Mouse (Mus musculus): Measurements from ENCODE around the gene Tial1. TPM values are rescaled to one million over a fixed set of nuclear protein-coding genes. Genes with fewer than 3 reads are reported as not detected.

Gene Tial1
- polyA plus RNA-seq, 1 experiment from 2014 or later = 32.2 TPM

DNA sequence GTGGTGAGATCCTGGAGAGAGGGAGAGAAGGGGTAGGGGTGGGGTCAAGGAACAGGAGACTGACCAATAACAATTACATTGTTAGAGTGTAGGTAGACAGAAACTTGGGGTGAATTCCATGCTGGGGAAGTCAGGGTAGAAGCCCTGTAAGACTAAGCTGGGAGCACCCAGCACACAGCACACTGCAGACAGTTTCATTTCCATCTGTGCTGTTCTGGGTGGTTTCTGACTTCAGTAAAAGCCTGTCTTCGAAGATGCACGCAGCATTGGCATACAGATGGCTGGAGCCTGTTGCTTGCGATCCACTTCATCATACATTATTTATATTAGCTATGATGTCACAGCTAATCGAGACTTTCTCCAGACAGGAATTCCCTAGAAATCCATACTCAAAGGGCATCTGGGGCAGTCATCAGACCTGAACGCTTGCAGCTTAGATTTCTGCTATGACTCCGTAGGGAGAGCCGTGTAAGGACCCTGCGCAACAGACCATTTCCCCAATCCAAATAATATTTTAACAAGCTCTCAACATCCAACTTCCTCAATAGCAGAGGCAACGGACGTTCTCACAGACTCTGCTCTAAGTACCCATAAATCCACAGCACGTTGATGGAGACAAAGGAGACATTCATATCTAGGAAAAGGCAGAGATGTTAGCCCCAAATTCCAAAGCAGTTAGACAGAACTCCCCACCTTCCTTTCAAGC is 50.7 kb downstream of the Tial1 start:
- Histone ChIP-seq H3K27ac (ENCODE audit: low read depth, low read length) (no peak overlapping the region), H3K4me1 (ENCODE audit: control insufficient read depth, insufficient read depth, low read length) (no peaks in the 10 kb centered on the region), H3K9ac (ENCODE audit: low read length) (no peak overlapping the region), H3K4me3 (ENCODE audit: low read depth, low read length) (no peak overlapping the region), H3K36me3 (ENCODE audit: control insufficient read depth, insufficient read depth, low read length) (no peaks in the 10 kb centered on the region), H3K4me2 (ENCODE audit: low read depth) (no peak overlapping the region), H3K27me3 (ENCODE audit: control insufficient read depth, insufficient read depth, low read length) (peaks cover 4% of the 10 kb centered on the region), H3K9me3 (ENCODE audit: control insufficient read depth, low read length) (no peaks in the 10 kb centered on the region)
- ATAC-seq (ENCODE audit: insufficient read depth, low FRiP score, low TSS enrichment) (no peak), DNase-seq (ENCODE audit: low spot score) (no peak)
- WGBS = 73% methylated on average over 11 of the region's 11 CpGs

DNA sequence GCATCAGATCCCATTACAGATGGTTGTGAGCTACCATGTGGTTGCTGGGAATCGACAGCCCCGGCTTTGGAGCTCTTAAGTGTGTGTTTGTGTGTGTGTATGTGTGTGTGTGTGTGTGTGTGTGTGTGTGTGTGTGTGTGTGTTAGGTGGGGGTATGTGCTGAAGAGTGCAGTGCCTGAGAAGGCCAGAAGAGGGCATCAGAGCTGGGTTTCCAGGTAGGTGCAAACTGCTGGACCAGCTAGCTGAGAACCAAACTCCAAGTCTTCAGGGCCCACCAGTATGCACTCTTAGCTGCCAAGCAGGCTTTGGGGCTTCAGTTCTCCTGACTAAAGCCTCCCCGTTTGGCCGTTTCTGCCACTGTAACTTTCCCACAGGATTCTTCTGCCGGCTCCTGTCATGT is 53.3 kb downstream of the Tial1 start:
- Histone ChIP-seq H3K36me3 (ENCODE audit: control insufficient read depth, insufficient read depth, low read length) (no peaks in the 10 kb centered on the region), H3K4me3 (ENCODE audit: low read depth, low read length) (no peak overlapping the region), H3K27me3 (ENCODE audit: control insufficient read depth, insufficient read depth, low read length) (no peaks in the 10 kb centered on the region), H3K27ac (ENCODE audit: low read depth, low read length) (no peak overlapping the region), H3K9me3 (ENCODE audit: control insufficient read depth, low read length) (no peaks in the 10 kb centered on the region), H3K4me1 (ENCODE audit: control insufficient read depth, insufficient read depth, low read length) (no peaks in the 10 kb centered on the region), H3K4me2 (ENCODE audit: low read depth) (no peak overlapping the region), H3K9ac (ENCODE audit: low read length) (no peak overlapping the region)
- ATAC-seq (ENCODE audit: insufficient read depth, low FRiP score, low TSS enrichment) (no peak), DNase-seq (ENCODE audit: low spot score) (no peak)
- 92% methylated on average over 5 of the region's 5 CpGs for WGBS

DNA sequence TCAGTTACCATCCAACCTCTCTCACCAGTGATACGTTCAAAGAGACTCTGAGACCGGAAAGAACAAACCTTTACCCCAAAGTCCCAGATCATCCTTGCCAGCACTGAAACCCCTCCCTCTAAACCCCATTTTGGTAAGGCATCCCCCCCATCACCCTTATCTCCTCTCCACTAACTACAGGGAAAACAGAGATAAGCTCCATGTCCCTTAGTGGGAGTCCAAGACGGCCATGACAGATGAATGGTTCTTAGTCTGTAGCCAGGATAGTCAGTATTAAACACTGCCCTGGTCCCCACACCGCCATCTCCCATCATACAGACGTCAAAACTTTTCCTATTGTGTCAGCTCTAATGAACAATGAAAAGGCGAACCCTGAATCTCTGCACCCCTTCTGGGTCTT is 57.5 kb downstream of the Tial1 start:
- Histone ChIP-seq H3K4me3 (ENCODE audit: low read depth, low read length) (no peak overlapping the region), H3K9me3 (ENCODE audit: control insufficient read depth, low read length) (no peaks in the 10 kb centered on the region), H3K4me1 (ENCODE audit: control insufficient read depth, insufficient read depth, low read length) (no peaks in the 10 kb centered on the region), H3K36me3 (ENCODE audit: control insufficient read depth, insufficient read depth, low read length) (no peaks in the 10 kb centered on the region), H3K9ac (ENCODE audit: low read length) (no peak overlapping the region), H3K27me3 (ENCODE audit: control insufficient read depth, insufficient read depth, low read length) (no peaks in the 10 kb centered on the region), H3K4me2 (ENCODE audit: low read depth) (no peak overlapping the region), H3K27ac (ENCODE audit: low read depth, low read length) (no peak overlapping the region)
- ATAC-seq (ENCODE audit: insufficient read depth, low FRiP score, low TSS enrichment) (no peak), DNase-seq (ENCODE audit: low spot score) (no peak)
- 92% methylated on average over 6 of the region's 6 CpGs for WGBS

DNA sequence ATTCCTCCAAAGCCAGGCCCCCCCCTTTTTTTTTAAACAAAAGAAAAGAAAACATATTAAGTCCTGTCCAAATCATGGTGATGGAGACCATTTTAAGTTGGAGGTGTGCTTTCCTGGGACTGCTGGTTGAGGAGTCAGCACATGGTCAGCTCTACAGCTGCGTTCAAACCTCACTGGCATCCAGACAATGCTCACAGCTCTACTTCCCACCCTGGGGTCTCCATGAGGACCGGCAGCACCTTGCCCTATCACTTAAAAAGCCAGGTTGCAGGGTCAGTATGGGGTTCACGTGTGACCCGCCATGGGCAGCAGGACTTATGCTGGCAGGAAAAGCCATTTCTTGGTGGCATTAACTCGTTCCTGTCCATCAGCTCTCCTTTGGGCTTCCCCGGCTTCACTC is 57.9 kb downstream of the Tial1 start:
- H3K4me3 ChIP-seq (ENCODE audit: low read depth, low read length) = no peak overlapping the region
- WGBS = 87% methylated on average over 6 of the region's 6 CpGs
- H3K9me3 ChIP-seq (ENCODE audit: control insufficient read depth, low read length) = no peaks in the 10 kb centered on the region
- H3K4me2 ChIP-seq (ENCODE audit: low read depth) = no peak overlapping the region
- no peaks in the 10 kb centered on the region for H3K4me1 ChIP-seq (ENCODE audit: control insufficient read depth, insufficient read depth, low read length)
- H3K36me3 ChIP-seq (ENCODE audit: control insufficient read depth, insufficient read depth, low read length) = no peaks in the 10 kb centered on the region
- H3K9ac ChIP-seq (ENCODE audit: low read length) = no peak overlapping the region
- no peak for DNase-seq (ENCODE audit: low spot score)
- ATAC-seq (ENCODE audit: insufficient read depth, low FRiP score, low TSS enrichment) = no peak
- H3K27ac ChIP-seq (ENCODE audit: low read depth, low read length) = no peak overlapping the region
- H3K27me3 ChIP-seq (ENCODE audit: control insufficient read depth, insufficient read depth, low read length) = no peaks in the 10 kb centered on the region

DNA sequence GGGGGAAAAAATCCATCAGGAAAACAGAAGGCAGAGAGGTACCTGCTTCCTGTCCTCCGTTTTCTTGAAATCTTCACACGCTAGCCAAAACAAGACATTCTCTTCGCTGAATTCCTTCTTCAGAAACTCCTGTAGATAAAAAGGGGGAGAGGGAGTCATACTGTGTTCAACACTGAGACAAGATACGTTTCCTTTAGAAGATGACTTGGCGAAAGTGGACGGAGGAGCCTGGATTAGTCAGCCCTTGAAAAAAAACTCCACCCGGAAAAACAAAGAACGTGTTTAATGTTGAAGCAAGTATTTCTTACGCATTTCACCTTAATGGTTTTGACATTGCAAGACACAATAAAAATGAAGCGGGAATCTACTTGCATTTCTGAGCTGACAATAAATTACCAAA is 58.4 kb downstream of the Tial1 start:
- ATAC-seq (ENCODE audit: insufficient read depth, low FRiP score, low TSS enrichment) (no peak), DNase-seq (ENCODE audit: low spot score) (no peak)
- no peak overlapping the region for H3K9ac ChIP-seq (ENCODE audit: low read length)
- H3K27me3 ChIP-seq (ENCODE audit: control insufficient read depth, insufficient read depth, low read length) = no peaks in the 10 kb centered on the region
- WGBS = 83% methylated on average over 10 of the region's 10 CpGs
- H3K4me1 ChIP-seq (ENCODE audit: control insufficient read depth, insufficient read depth, low read length) = no peaks in the 10 kb centered on the region
- no peak overlapping the region for H3K4me2 ChIP-seq (ENCODE audit: low read depth)
- H3K36me3 ChIP-seq (ENCODE audit: control insufficient read depth, insufficient read depth, low read length) = no peaks in the 10 kb centered on the region
- H3K4me3 ChIP-seq (ENCODE audit: low read depth, low read length) = no peak overlapping the region
- no peaks in the 10 kb centered on the region for H3K9me3 ChIP-seq (ENCODE audit: control insufficient read depth, low read length)
- H3K27ac ChIP-seq (ENCODE audit: low read depth, low read length) = no peak overlapping the region

DNA sequence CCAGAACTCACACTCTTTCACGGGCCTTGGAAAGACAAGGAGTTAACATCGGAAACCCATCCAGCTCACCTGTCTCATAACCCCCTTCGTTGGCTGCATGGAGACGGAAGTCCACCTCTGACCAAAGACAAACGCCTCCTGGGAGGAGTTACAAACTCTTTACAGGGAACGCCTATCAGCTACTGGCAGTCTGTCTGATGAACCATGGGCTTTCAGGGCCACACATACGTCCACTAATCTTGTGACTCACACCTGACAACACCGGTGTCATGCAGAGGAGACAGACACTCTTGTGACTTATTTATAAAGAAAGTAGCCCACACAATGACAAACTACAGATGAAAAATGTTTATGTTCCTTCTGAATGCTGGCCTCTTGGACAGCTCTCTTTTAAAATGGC is 58.9 kb downstream of the Tial1 start:
- no peaks in the 10 kb centered on the region for H3K9me3 ChIP-seq (ENCODE audit: control insufficient read depth, low read length)
- ATAC-seq (ENCODE audit: insufficient read depth, low FRiP score, low TSS enrichment) (no peak), DNase-seq (ENCODE audit: low spot score) (no peak)
- WGBS = 90% methylated on average over 8 of the region's 8 CpGs
- H3K36me3 ChIP-seq (ENCODE audit: control insufficient read depth, insufficient read depth, low read length) = no peaks in the 10 kb centered on the region
- no peaks in the 10 kb centered on the region for H3K27me3 ChIP-seq (ENCODE audit: control insufficient read depth, insufficient read depth, low read length)
- H3K4me3 ChIP-seq (ENCODE audit: low read depth, low read length) = no peak overlapping the region
- H3K4me1 ChIP-seq (ENCODE audit: control insufficient read depth, insufficient read depth, low read length) = no peaks in the 10 kb centered on the region
- H3K27ac ChIP-seq (ENCODE audit: low read depth, low read length) = no peak overlapping the region
- no peak overlapping the region for H3K9ac ChIP-seq (ENCODE audit: low read length)
- no peak overlapping the region for H3K4me2 ChIP-seq (ENCODE audit: low read depth)

DNA sequence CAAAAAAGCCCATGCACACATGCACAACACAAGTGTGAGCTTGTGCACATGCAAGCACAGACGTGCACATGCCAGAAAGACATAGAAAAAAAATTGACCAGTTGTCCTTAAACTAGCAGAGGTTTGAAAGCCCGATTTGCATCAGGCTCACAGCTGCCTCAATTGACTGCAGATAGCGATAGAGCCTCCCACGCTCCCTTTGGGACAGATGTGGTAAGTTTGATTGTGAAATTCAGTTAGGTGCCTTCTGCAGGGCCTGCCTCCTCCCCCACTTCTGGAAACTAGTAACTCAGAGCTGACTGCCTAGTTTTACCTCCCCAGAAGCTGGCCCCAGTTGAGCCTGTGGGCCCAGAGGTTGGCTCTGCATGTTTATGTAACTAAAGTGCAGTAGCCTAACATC is 62.9 kb downstream of the Tial1 start:
- Histone ChIP-seq H3K9me3 (ENCODE audit: control insufficient read depth, low read length) (no peaks in the 10 kb centered on the region), H3K36me3 (ENCODE audit: control insufficient read depth, insufficient read depth, low read length) (no peaks in the 10 kb centered on the region), H3K4me1 (ENCODE audit: control insufficient read depth, insufficient read depth, low read length) (no peaks in the 10 kb centered on the region), H3K27ac (ENCODE audit: low read depth, low read length) (no peak overlapping the region), H3K4me3 (ENCODE audit: low read depth, low read length) (no peak overlapping the region), H3K9ac (ENCODE audit: low read length) (no peak overlapping the region), H3K27me3 (ENCODE audit: control insufficient read depth, insufficient read depth, low read length) (no peaks in the 10 kb centered on the region), H3K4me2 (ENCODE audit: low read depth) (no peak overlapping the region)
- DNase-seq (ENCODE audit: low spot score) (no peak), ATAC-seq (ENCODE audit: insufficient read depth, low FRiP score, low TSS enrichment) (no peak)
- 85% methylated on average over 4 of the region's 4 CpGs for WGBS

DNA sequence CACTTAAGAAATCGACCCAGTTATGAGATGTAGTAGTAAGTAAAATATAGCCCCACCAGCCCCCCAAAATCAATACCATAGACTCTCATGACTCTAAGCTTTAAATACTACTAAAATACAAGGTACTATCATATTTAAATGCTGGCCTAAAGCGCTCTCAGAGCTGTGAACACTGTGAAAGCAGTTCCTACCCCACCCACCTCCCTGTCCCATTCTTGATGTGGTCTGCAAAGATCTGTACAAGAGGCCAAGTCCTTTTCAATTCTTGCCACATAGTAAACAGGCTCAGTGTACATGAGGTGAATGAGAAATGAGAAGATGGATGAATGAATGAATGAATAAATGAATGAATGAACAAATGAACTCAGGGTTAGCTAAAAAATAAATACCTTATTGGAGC is 64.5 kb downstream of the Tial1 start:
- DNase-seq (ENCODE audit: low spot score) (no peak), ATAC-seq (ENCODE audit: insufficient read depth, low FRiP score, low TSS enrichment) (no peak)
- WGBS = 63% methylated on average over 2 of the region's 2 CpGs
- no peak overlapping the region for H3K9ac ChIP-seq (ENCODE audit: low read length)
- H3K36me3 ChIP-seq (ENCODE audit: control insufficient read depth, insufficient read depth, low read length) = no peaks in the 10 kb centered on the region
- H3K27ac ChIP-seq (ENCODE audit: low read depth, low read length) = no peak overlapping the region
- no peak overlapping the region for H3K4me3 ChIP-seq (ENCODE audit: low read depth, low read length)
- H3K9me3 ChIP-seq (ENCODE audit: control insufficient read depth, low read length) = no peaks in the 10 kb centered on the region
- no peaks in the 10 kb centered on the region for H3K27me3 ChIP-seq (ENCODE audit: control insufficient read depth, insufficient read depth, low read length)
- no peak overlapping the region for H3K4me2 ChIP-seq (ENCODE audit: low read depth)
- H3K4me1 ChIP-seq (ENCODE audit: control insufficient read depth, insufficient read depth, low read length) = no peaks in the 10 kb centered on the region

DNA sequence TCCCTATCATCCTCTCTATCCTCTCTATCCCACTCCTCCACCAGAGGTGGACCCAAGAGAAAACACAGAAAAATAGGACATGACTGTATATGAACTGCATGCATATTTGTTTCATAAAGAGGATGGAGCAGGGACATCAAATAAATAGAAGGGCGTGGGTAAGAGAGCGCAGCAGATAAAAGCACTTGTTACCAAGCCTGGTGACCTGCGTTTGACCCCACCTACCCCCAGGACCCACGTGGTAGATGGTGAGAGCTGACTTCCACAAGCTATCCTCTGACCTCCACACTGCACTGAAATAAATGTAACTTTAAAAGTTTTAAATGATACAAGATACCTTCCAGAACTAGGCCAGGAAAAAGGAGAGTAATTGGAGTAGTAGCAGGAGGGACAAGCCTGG is 67.8 kb downstream of the Tial1 start:
- no peak overlapping the region for H3K4me3 ChIP-seq (ENCODE audit: low read depth, low read length)
- no peak overlapping the region for H3K27ac ChIP-seq (ENCODE audit: low read depth, low read length)
- WGBS = 55% methylated on average over 4 of the region's 4 CpGs
- H3K9ac ChIP-seq (ENCODE audit: low read length) = no peak overlapping the region
- no peaks in the 10 kb centered on the region for H3K4me1 ChIP-seq (ENCODE audit: control insufficient read depth, insufficient read depth, low read length)
- H3K9me3 ChIP-seq (ENCODE audit: control insufficient read depth, low read length) = no peaks in the 10 kb centered on the region
- DNase-seq (ENCODE audit: low spot score) (no peak), ATAC-seq (ENCODE audit: insufficient read depth, low FRiP score, low TSS enrichment) (no peak)
- H3K27me3 ChIP-seq (ENCODE audit: control insufficient read depth, insufficient read depth, low read length) = no peaks in the 10 kb centered on the region
- H3K4me2 ChIP-seq (ENCODE audit: low read depth) = no peak overlapping the region
- no peaks in the 10 kb centered on the region for H3K36me3 ChIP-seq (ENCODE audit: control insufficient read depth, insufficient read depth, low read length)

All from neural tube, embryonic 11.5 days (tissue).